Mouse (Mus musculus) forebrain, embryonic 12.5 days (tissue): Measurements from ENCODE around the gene Tekt4. TPM values are rescaled to one million over a fixed set of nuclear protein-coding genes. Genes with fewer than 3 reads are reported as not detected.

Experiments
- ATAC-seq: fragments of 200-750 bp; cut with Nextera tagmentation; 2 replicates; pipeline ENCODE4 v1.8.0; 2017; ENCODE audit warnings: moderate TSS enrichment; ENCODE audit not compliant: low FRiP score
- H3K27ac ChIP-seq: fragments of 300-500 bp; sonication (generic); 2 replicates; pipeline ENCODE4 v1.5.1; 2016; ENCODE audit warnings: mild to moderate bottlenecking
- H3K27me3 ChIP-seq: fragments of 300-500 bp; sonication (generic); 2 replicates; pipeline ENCODE4 v1.6.1; 2016; ENCODE audit warnings: mild to moderate bottlenecking
- H3K36me3 ChIP-seq: fragments of 300-500 bp; sonication (generic); replicated peaks from 2 replicates; pipeline ENCODE4 v1.6.1; 2016; ENCODE audit warnings: mild to moderate bottlenecking
- H3K4me1 ChIP-seq: fragments of 300-500 bp; sonication (generic); 2 replicates; pipeline ENCODE4 v1.6.1; 2016
- H3K4me2 ChIP-seq: fragments of 300-500 bp; sonication (generic); 2 replicates; pipeline ENCODE4 v1.6.1; 2016; ENCODE audit warnings: mild to moderate bottlenecking, moderate library complexity
- H3K4me3 ChIP-seq: fragments of 300-500 bp; sonication (generic); replicated peaks from 2 replicates; pipeline ENCODE4 v1.5.1; 2016; ENCODE audit warnings: mild to moderate bottlenecking
- H3K9ac ChIP-seq: fragments of 300-500 bp; sonication (generic); 2 replicates; pipeline ENCODE4 v1.6.1; 2016; ENCODE audit warnings: mild to moderate bottlenecking
- H3K9me3 ChIP-seq: fragments of 300-500 bp; sonication (generic); 2 replicates; pipeline ENCODE4 v1.6.1; 2016
- WGBS: fragments of 180-500 bp; shearing (Covaris S2); methylation state at CpG from one replicate; pipeline ENCODE4 v1.1.7; 2016; 5-methylcytosine and 5-hydroxymethylcytosine counted together
- polyA plus RNA-seq: library from polyadenylated mRNA; unstranded; fragments of >200 nt; fragmentation: Nextera tagmentation; extraction: Ambion mirVana; gene quantifications from 2 replicates; pipeline ENCODE4 v1.2.1, GENCODE M21; 2016

Gene Tekt4
- polyA plus RNA-seq, 1 experiment from 2014 or later, result 0.31 TPM

DNA sequence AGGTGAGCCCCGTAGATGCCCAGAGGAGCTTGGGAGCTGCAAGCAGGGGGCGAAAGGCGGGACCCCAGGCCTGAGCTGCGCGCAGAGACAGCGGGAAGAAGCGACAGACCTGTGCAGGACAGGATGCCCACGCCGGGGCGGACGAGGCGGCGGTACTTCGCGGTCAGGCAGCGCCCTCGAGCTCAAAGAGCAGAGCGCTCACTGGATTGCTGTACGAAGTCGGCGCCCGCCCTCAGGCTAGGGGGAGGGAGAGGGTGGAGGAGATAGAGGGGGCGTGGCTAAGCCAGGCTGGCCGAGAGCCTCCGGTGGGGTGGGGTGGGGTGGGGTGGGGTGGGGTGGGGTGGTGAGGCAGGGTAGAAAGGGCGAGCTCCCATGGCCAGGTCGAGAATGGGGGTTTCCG, 42.6 kb downstream of the Tekt4 start, which contains the start of gene Sstr5:
TSS of gene Sstr5 (minus strand) at position 276 of the 400 bp plus-strand sequence.
- peak within 1 kb of the TSS; percentile 54 for H3K4me2 ChIP-seq
- no peaks in the 10 kb centered on the region for H3K9me3 ChIP-seq
- WGBS, result 2% methylated on average over 21 of the region's 28 CpGs
- ATAC-seq, result no peak
- no peaks in the 10 kb centered on the region for H3K36me3 ChIP-seq
- H3K27ac ChIP-seq, result no peak within 1 kb of the TSS
- H3K9ac ChIP-seq, result peak within 1 kb of the TSS; percentile 42; the same call in 1 of the 2 replicates
- H3K4me1 ChIP-seq, result peaks cover 12% of the 10 kb centered on the region
- H3K4me3 ChIP-seq, result peak within 1 kb of the TSS; percentile 35
- H3K27me3 ChIP-seq, result peaks cover 71% of the 10 kb centered on the region

DNA sequence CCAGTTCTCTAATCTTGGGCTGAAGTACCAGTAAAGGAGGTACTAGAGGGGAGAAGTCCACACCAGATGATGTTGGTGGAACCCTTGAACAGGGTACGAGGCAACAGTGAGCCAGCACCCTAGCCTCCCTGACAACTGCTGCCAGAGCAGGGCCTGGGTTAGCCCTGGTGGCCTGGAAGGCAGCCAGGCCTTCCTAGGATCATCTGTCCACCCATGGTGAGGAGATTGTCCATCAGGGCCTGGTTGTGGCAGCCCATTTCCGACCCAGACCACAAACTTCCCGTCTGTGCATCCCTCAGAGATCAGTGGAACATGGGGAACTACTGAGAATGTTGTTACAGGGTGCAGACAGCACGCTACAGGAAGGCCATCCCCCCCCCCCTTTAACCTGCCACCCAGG, 48.2 kb downstream of the Tekt4 start:
- ATAC-seq, result no peak
- Histone ChIP-seq H3K27me3 (peaks cover 35% of the 10 kb centered on the region), H3K27ac (no peak overlapping the region), H3K9ac (no peak overlapping the region), H3K4me3 (no peak overlapping the region), H3K36me3 (no peaks in the 10 kb centered on the region), H3K9me3 (no peaks in the 10 kb centered on the region), H3K4me2 (no peak overlapping the region), H3K4me1 (no peaks in the 10 kb centered on the region)
- 80% methylated on average over 4 of the region's 4 CpGs for WGBS

DNA sequence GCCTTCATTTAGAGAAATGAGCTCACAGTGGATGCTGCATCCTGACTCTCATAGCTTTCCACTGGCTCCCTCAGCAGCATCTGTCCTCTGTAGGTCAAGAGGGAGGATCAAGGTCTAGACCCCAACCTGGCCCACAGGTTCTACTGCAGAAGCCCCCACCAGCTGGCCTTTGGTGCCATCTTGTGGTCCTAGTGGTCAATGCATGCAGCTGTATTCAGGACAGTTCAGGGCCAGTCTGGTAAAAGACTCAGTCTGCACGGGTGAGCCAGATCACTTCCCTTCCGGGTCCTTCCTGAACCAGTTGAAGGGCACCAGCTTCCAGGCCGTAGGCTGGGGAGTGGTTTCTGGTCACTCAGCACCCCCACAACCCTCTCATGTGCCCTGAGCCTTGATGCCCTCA, 53.4 kb downstream of the Tekt4 start:
- Histone ChIP-seq H3K4me3 (no peak overlapping the region), H3K9me3 (no peaks in the 10 kb centered on the region), H3K4me2 (no peak overlapping the region), H3K27me3 (peaks cover 27% of the 10 kb centered on the region), H3K36me3 (no peaks in the 10 kb centered on the region), H3K27ac (no peak overlapping the region), H3K4me1 (no peaks in the 10 kb centered on the region), H3K9ac (no peak overlapping the region)
- WGBS, result 30% methylated on average over 3 of the region's 3 CpGs
- ATAC-seq, result no peak; the same call in 1 of the 2 replicates

DNA sequence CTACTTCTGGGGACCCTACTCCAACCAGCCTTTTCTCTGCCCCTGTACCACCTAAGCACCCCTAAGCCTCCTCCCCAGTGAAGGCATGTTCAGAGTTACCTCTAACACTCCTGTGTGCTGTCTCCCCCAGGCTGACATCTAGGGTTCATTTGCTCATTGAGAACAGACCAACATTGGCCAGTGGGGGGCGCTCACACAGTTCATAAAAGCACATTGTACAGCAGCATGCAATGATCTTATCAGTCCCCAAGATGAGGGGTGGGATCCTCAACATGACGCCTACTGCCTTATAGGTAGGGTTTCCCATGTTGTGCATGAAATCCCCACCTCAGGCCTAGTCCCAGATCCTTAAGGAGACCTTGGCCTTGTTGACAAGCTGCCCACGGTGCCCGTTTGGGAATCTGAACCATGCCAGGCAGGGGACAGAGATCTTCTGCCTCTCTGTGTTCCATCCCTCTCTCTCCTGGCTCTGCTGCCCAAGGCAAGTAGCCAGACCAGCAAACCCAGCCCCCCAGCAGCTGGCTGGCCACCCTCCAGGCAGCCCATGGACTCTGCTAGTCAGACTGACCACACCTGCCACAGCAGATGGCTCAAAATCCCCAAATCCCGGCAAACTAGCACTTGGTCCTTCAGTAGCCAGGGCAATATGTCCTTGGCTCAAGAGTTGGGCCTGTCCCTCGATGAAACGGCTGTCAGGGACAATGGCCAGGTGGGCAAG, 54.6 kb downstream of the Tekt4 start:
- no peak overlapping the region for H3K27ac ChIP-seq
- peaks cover under 1% of the 10 kb centered on the region; the same call in 1 of the 2 replicates for H3K9me3 ChIP-seq
- no peak overlapping the region for H3K9ac ChIP-seq
- 57% methylated on average over 7 of the region's 7 CpGs for WGBS
- H3K4me1 ChIP-seq, result no peaks in the 10 kb centered on the region
- H3K4me3 ChIP-seq, result no peak overlapping the region
- peaks cover 27% of the 10 kb centered on the region for H3K27me3 ChIP-seq
- no peak for ATAC-seq
- no peak overlapping the region for H3K4me2 ChIP-seq
- H3K36me3 ChIP-seq, result no peaks in the 10 kb centered on the region

DNA sequence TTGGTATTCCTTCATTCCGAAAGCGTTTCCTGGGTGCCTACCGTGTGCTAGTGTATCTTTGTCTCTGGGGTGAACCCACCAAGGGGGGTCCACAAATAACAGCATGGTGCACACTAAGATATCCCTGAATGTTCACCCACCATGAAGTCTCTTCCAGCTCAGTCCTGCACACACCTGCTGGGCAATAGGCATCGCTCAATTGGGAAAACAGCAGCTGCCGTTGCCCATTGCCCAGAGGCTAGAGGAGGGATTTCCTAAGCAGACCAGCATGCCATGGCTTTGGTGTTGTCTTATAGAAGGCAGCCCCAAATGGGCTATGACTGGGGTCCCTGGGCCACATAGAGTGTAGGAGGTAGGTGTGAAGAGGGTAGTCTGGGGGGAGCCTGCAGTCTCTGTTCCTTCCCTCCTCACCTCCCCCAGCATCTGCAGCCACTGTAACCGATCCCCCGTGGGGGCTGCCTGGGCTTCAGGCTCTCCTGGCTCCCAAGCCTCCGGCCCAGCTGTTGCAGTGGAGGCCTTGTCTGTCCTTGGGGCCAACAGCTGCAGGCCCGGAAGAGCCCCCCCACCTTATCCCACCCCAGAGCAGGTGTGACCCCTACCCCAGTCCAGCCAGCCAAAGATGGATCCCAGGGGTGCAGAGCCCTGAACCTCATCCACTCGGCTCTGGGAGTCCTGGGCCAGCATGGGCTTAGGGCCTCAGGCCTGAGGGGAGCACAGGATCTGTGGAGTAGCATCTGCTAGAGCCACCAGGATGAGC, 55.8 kb downstream of the Tekt4 start:
- Histone ChIP-seq H3K9me3 (peaks cover 3% of the 10 kb centered on the region; the same call in 1 of the 2 replicates), H3K4me2 (no peak overlapping the region), H3K9ac (no peak overlapping the region), H3K27me3 (peaks cover 21% of the 10 kb centered on the region), H3K36me3 (no peaks in the 10 kb centered on the region), H3K27ac (no peak overlapping the region), H3K4me3 (no peak overlapping the region), H3K4me1 (no peaks in the 10 kb centered on the region)
- no peak for ATAC-seq
- WGBS, result 82% methylated on average over 10 of the region's 10 CpGs

DNA sequence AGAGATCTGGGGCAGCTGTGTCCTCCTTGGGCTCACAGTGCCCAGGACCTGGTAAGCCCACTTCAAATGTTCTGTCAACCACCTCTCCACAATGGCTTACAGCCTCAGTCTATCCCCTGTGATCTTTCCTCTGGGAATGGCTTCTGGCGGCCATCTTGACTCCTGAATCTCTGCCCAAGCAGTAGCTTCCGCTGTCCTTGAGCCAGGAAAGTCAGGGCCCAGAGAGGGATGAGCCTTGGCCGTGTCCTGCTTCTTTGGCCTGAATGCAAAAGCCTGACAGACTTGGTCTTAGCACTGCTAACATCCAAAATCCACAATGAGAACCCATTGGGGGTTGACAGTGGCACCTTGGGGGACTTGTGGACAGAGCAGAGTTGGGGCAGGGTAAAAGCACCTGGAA, 57.5 kb downstream of the Tekt4 start:
- no peaks in the 10 kb centered on the region for H3K36me3 ChIP-seq
- H3K9ac ChIP-seq, result no peak overlapping the region
- WGBS, result 80% methylated on average over 3 of the region's 3 CpGs
- peaks cover 4% of the 10 kb centered on the region; the same call in 1 of the 2 replicates for H3K4me1 ChIP-seq
- H3K27ac ChIP-seq, result no peak overlapping the region
- no peak overlapping the region for H3K4me2 ChIP-seq
- H3K27me3 ChIP-seq, result peaks cover 19% of the 10 kb centered on the region
- H3K4me3 ChIP-seq, result no peak overlapping the region
- no peak for ATAC-seq
- H3K9me3 ChIP-seq, result peaks cover 3% of the 10 kb centered on the region; the same call in 1 of the 2 replicates

DNA sequence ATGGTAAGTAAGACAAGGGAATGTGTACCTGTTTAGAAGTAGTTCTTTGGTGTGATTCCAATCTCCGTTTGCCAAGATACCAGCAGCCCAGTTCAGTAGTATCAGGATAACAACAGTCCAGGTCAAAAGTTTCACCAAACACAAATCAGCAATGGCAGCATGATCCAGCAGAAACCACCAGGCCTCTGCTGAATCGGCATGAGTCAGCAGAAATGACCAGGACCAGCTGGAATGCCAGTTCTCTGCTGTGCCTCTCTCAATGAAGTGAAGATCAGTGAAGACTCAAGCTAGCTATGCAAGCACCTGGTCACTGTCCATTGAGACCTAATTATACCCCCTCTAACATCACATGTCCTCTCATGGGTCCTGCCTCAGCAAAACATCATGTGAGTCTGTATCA, 59.6 kb downstream of the Tekt4 start:
- Histone ChIP-seq H3K9ac (no peak overlapping the region), H3K4me3 (no peak overlapping the region), H3K36me3 (no peaks in the 10 kb centered on the region), H3K27ac (no peak overlapping the region), H3K4me2 (no peak overlapping the region), H3K9me3 (peaks cover 3% of the 10 kb centered on the region; the same call in 1 of the 2 replicates), H3K27me3 (peaks cover 5% of the 10 kb centered on the region), H3K4me1 (peaks cover 9% of the 10 kb centered on the region)
- WGBS, result 92% methylated on average over 2 of the region's 2 CpGs
- no peak for ATAC-seq

DNA sequence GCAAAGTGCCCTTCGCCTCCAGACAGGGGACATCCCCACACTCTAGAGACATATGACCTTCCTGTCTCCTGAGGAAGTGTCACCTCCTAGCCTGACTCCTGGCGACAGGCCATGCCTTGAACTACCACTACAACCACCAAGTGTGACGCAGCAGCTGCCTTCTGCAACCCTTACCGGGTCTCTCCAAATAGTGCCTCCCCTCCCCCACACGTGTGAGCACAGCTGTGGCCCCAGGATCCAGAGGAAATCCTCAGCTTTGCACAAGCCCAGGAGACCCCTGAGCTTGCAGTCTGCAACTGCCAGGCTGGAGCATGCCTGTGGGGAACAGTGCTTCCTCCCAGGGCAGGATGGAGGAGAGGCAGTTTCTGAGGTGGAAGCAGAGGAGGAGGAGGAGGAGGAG, 61.9 kb downstream of the Tekt4 start:
- peaks cover 3% of the 10 kb centered on the region; the same call in 1 of the 2 replicates for H3K9me3 ChIP-seq
- H3K27ac ChIP-seq, result no peak overlapping the region
- H3K9ac ChIP-seq, result no peak overlapping the region
- no peaks in the 10 kb centered on the region for H3K36me3 ChIP-seq
- H3K4me2 ChIP-seq, result no peak overlapping the region
- ATAC-seq, result no peak
- H3K4me3 ChIP-seq, result no peak overlapping the region
- peaks cover 19% of the 10 kb centered on the region for H3K4me1 ChIP-seq
- H3K27me3 ChIP-seq, result no peaks in the 10 kb centered on the region
- WGBS, result 48% methylated on average over 5 of the region's 5 CpGs

DNA sequence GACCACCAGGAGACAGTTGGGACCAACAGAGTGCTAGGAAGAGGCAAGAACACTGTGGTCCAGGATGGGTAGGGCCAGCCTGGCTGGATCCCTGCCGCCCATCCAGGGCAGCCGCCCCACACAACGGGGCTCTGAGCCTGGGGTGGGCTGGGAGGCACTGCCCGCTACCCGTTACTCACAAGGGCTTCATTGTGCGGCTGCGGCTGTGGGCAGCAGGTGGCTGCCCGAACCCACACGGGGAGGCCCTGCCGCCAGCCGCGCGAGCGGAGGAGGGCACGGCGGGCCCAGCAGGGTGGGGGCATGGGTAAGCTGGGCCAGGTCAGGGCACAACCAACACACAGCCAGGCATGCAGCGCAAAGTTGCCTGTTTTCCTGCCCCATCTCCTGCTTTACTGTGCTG, 63.7 kb downstream of the Tekt4 start:
- 66% methylated on average over 17 of the region's 17 CpGs for WGBS
- Histone ChIP-seq H3K9me3 (peaks cover 3% of the 10 kb centered on the region; the same call in 1 of the 2 replicates), H3K9ac (no peak overlapping the region), H3K4me3 (no peak overlapping the region), H3K27ac (0 out of 2 replicates have a peak overlapping the region, but pooled peaks have one; percentile 37), H3K4me2 (no peak overlapping the region), H3K36me3 (no peaks in the 10 kb centered on the region), H3K4me1 (peaks cover 19% of the 10 kb centered on the region), H3K27me3 (no peaks in the 10 kb centered on the region)
- 0 out of 2 replicates have a peak, but pooled peaks have one; percentile 67 for ATAC-seq

DNA sequence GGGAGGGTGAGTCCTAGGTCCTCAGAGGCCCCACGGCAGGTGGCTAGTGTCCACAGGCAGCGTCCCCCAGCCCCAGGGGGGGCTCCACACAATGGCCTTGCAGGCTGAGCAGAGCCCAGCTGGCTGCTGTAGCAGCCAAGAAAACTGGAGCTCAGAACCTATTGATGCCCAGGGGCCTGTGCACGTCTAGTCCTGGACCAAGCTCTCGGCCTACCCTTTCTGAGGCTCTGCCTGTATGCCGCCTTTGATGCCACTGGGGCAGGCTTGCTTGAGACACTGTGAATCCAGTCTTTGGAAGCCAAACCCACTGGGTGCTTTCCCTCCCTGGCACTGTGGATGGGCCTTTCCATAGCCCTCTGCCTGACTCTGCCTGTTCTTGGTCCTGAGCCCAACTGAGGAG, 65.1 kb downstream of the Tekt4 start:
- no peaks in the 10 kb centered on the region for H3K9me3 ChIP-seq
- no peak overlapping the region for H3K4me2 ChIP-seq
- ATAC-seq, result no peak
- H3K27me3 ChIP-seq, result 0 out of 2 replicates have a peak, but pooled peaks cover 1% of the 10 kb centered on the region
- H3K4me3 ChIP-seq, result no peak overlapping the region
- no peaks in the 10 kb centered on the region for H3K36me3 ChIP-seq
- WGBS, result 76% methylated on average over 5 of the region's 5 CpGs
- H3K4me1 ChIP-seq, result peaks cover 19% of the 10 kb centered on the region
- no peak overlapping the region for H3K27ac ChIP-seq
- no peak overlapping the region for H3K9ac ChIP-seq

DNA sequence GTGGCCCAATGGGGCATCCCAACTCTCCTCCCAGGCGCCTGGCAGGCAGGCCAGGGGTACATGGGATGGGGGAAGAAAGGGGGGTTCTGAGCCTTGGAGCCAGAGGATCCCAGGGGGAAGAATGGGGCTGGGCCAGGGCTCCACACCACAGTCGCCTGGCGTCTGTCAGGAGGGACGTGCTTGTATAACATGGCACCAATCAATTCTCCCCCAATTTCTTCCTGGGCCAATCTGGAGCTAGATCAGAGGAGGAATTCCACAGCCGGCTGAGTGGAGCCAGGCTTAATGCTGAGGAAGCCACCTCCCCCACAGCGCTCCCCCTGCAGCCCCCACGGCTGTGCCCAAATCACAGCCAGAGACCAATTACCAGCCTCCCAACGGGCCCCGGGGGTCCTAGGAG, 66.1 kb downstream of the Tekt4 start:
- Histone ChIP-seq H3K9me3 (no peaks in the 10 kb centered on the region), H3K4me1 (peaks cover 19% of the 10 kb centered on the region), H3K27ac (no peak overlapping the region), H3K9ac (no peak overlapping the region), H3K27me3 (0 out of 2 replicates have a peak, but pooled peaks cover 4% of the 10 kb centered on the region), H3K4me2 (no peak overlapping the region), H3K4me3 (no peak overlapping the region), H3K36me3 (no peaks in the 10 kb centered on the region)
- WGBS, result 67% methylated on average over 9 of the region's 9 CpGs
- ATAC-seq, result no peak

DNA sequence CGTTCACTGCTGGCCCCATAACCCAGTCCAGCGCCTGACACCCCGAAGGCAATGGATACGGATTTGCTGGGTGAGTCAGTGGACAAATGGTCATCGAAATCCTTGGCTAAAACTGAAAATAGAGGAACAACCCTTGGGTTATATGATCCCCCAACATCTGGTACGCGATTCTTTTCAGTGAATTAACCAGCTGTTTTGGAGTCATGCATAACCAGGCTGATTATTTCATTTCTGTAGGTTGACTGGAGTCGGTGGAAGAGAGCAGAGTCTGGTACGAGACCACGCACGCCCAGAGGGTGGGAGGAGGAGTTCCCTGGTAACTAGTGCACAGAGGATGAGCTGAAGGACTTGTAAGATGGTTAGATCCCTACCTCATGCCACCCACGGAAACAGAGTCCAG, 67.7 kb downstream of the Tekt4 start:
- Histone ChIP-seq H3K4me1 (peaks cover 16% of the 10 kb centered on the region), H3K36me3 (no peaks in the 10 kb centered on the region), H3K9ac (no peak overlapping the region), H3K4me2 (no peak overlapping the region), H3K27ac (no peak overlapping the region), H3K27me3 (0 out of 2 replicates have a peak, but pooled peaks cover 4% of the 10 kb centered on the region), H3K4me3 (no peak overlapping the region), H3K9me3 (no peaks in the 10 kb centered on the region)
- WGBS, result 86% methylated on average over 12 of the region's 12 CpGs
- ATAC-seq, result no peak
